Mouse (Mus musculus) heart, adult 8-10 months (tissue): ENCODE measurements around the gene Enah. TPM values are rescaled to one million over a fixed set of nuclear protein-coding genes. Genes with fewer than 3 reads are reported as not detected.

ENCODE experiments used
- DNase-seq: peaks from one replicate; pipeline ENCODE4 v3.0.0; 2022; ENCODE audit warnings: low spot score
- total RNA-seq, 4 experiments: library from RNA; stranded (reverse); gene quantifications; 2 replicates each; pipeline ENCODE4 v1.2.4; 2022

The Enah gene
- total RNA-seq, 4 experiments from 2014 or later: 121 to 157 (median 140) TPM

DNA sequence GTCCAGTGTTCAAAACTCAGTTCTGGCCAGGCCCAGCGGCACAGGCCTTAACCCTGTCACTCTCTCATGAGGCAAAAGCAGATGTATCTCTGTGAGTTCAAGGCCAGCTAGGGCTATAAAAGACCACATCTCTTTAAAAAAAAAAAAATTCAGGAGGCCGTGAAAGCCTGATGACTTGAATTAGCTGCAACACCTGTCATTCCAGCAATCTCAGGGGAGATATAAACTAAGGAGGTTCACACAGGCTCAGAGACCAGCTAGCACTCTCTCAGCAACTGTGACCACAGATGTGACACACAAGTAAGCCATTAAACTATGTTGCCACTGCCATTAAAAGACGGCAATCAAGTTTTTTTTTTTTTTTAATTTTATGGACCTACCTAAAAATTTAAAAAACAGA lies 56.0 kb downstream of the Enah start:
- no peak for DNase-seq

DNA sequence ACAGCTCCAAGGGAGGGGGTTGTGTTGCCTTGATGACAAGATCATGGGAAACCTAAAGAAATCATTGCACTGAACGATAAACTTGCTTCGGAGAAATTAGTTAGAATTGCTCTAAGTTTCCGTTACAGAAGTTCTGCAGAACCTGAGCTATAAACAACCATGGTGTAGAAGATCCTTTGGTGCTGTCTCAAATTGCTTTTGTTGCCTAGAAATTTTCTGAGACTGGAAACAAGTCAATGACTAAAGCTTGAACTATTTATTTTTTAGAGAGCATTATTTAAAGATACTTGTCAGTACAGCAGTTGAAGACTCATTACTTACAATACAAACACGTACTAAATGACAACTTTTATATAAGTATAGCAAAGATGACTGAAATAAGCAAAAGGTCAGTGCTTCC lies 56.4 kb downstream of the Enah start:
- no peak for DNase-seq

DNA sequence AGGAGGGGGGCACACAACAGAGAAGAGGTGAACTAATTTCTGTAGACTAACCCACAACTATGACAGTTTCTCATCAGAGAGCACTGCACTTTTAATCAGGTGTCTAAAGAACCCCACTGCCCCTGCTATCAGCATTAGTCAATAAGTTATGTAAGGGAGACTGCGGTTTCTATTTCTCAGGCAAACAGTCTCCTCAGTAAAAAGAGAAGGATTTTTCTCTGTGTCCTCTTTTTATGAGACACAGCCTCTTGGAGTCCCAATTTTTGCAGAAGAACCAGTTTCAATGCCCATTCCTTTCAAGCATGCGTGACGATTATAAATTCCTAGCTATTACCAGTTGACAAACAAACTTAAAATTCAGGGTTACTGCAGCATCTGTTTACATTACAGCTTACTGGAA lies 59.4 kb downstream of the Enah start:
- DNase-seq: no peak

DNA sequence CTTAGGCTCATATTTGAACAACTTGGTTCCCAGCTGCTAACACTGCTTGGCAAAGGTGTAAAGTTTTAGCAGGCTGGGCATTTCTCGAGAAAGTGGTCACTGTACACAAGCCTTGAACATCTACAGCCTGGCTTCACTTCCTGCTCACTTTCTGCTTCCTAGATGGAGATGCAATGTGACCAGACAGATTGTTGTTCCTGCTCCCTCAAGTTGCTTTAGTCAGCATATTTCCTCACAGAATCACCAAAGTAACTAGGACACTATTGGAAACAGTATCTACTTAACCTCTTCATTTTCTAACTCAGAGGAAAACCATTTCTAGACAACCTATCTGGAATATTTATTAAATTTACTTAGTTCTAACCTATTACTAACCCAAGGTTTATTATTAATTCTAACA lies 61.4 kb downstream of the Enah start:
- no peak for DNase-seq

DNA sequence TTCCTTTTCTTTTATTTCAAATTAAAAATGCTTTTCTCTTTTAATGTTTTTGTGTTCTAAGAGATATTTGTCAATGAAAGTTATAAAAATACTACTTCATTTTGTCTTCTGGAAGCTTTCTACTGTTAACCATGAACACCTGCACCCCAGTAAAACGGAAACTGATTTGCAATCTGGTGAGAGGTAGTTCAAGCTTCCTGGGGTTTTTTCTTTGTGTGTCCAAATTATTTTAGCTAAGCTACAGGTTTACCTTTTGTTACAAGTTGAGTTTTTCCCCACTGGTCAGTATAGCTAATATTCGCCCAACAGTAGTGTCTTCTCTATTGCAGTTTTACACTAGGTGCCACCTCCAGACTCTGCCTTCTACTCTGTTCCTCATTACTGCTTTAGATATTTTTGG lies 62.1 kb downstream of the Enah start:
- no peak for DNase-seq

DNA sequence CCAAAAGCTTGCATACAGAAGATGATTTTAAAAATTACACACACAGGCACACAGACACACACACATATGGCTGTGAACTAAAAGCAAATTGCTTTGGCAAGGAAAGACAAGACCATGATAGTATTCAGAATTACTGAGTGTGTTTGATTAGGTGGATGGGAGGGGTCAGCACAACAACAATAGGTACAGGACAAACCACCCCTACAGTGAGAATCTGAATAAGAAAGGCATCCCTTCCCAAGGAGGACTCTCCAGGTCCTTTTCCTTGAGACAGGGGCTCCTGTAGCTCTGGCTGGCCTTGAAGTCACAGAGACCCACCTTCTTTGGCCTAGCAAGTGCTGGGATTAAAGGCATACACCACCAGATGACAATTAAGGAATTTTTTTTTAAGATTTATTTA lies 66.2 kb downstream of the Enah start:
- no peak for DNase-seq

DNA sequence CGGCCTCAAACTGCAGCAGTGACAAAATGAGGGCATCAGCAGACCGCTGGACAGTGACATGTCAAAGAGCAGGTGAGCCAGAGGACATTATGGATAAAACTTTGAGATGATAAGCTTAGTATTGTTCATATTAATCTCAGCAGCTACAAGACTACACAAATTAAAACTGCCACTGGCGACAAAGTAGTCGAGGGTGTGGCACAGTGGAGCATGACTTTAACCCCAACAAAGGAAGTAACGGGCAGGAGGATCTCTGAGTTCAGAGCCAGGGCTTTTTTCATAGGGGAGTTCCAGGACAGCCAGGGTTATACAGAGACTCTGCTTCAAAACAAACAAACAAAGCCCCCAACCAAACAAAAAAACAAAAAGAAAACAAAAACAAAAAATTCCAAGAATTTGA lies 68.5 kb downstream of the Enah start:
- DNase-seq: no peak

DNA sequence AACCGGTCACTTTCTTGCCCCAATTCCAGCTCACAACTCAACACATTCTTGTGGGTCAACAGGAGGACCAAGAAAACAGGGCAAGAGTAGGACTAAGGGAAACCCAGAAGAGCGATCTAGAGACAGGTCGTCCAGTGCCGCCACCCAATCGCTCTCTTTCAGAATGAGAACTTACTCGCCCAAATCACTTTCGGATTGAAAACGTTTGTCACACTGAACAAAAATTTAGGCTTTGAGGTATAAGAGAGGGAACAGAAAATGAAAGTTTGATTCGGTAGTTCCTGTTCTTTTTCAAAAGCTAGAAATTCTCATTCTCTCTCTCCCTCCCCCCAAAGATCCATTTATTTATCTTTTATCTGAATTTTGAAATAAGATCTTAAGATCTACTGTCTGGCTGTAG lies 69.1 kb downstream of the Enah start:
- DNase-seq: no peak

DNA sequence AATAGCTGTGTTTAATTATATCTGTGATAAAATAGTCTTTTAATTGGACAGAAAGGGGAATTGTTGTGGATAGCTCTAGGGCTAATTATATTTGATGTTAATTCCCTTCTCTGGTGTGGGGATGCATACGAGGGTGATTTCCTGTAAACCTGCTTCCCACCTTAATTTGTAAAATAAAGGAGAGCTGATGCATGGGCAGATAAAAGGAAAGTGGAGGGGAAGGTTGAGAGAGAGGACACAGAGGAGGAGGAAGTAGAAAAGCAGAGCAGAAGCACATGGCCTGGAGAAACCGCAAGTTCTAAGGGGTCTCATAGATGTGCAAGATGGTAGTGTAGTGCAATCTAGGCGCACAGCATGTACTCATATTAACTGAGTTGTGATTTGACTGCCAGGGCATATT lies 71.6 kb downstream of the Enah start:
- no peak for DNase-seq

DNA sequence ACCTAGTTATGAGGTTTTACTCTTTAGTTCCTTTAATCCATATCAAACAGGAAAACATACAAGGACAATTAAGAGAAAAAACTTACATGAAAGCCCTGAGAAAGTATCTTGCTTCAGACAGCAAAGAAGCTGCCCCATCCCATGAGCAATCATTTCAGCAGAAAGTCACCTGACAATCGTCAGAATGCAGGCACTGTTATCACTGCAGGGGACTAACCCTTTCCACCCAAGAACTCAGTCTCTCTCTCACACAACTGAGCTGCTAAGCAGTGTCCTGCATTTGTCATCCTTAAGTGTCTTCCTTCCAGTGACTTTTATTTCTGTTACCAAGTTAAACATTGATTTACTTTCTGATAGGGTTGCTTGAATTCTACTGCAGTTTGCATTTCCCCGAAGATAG lies 82.7 kb downstream of the Enah start:
- DNase-seq: no peak

DNA sequence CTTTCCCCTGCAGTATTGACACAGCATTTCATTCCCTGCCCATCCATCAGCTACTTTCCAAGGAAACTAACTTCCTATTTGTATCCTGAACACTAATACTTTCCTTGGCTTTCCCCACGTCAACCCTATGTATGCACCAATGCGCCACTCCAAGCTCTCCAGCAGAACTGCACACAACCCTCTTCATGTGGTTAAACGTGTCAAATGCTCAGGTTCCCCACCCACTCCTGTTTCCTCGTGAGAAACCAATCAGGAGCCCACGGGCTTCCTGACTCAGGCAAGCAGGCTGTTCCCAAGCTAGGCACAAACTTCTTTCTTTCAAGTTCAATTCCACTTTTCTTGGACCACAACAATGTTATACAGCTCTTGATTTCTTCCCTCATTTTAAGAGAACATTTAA lies 91.4 kb downstream of the Enah start:
- no peak for DNase-seq

DNA sequence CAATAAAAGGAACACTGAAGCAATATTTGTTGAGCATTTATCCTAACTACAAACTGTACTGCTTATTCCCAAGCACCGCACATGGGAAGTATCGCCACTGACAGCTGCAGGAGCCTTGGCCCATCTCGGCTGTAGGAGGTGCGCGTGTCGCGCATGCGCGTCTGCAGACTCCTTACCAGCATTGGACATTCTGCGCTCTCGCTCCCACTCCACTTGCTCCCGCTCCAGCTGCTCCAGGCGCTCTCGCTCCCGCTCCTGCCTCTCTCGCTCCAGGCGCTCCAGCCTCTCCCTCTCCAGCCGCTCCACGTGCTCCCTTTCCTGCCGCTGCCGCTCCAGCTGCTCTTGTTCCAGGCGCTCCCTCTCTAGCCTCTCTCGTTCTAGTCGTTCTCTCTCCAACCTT lies 96.4 kb downstream of the Enah start:
- peak; percentile 25 for DNase-seq

DNA sequence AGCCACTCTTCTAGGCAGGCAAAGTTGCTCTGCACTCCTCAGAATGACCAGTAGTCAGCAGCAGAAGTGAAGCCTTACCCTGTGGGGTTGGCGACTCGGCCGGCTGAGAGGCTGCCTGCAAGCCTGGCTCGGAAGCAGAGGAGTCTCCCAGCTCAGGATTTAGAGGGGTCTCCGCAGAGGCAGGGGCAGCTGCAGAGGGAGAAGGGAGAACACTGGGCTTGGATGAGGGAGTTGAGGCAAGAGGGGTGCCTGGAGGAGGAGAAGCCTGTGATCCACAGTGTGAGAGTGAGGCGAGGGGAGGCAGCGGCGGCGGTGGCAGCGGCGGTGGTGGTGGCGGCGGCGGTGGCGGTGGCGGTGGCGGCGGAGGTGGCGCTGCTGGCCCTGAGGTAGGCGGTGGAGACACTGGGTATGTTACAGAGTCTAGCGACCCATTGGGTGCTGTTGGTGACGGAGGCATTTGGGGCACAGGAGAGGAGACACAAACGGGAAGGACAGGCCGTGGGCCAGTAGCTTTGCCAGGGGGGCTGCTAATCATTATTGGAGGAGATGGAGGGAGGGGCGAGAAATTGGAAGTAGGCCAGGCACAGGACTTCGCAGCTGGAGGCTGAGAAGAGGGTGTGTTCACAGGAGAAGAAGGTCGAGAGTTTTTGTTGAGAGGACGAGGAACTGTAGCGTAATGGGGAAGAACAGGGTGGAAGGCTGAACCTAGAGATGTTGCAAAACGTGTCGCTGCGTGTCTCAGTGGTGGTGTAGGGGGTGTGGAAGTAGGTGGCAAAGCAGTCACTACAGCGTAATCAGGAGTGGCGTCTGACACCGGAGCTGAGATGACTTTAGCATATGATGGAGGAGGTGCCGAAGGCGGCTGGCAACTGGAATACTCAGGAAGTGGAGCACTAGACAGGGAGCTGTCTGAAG lies 98.0 kb downstream of the Enah start:
- DNase-seq: no peak

DNA sequence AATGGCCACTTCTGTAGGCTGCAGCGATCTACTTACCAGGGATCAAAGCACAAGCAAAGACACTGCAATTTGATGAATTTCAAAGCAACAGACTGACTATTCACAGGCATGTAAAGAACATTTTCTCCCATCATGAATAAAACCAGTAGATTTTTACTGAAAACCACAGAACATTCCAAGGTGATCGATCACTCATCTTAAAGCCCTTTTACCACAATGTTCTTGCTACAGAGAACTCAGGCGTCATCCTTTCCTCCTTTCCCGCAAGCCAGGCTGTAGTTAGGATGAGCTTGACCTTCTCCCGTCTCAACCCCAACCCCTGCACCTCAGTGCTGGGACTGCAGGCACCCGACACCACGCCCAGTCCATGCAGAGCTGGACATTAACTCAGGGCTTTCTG lies 107.9 kb downstream of the Enah start:
- no peak for DNase-seq

DNA sequence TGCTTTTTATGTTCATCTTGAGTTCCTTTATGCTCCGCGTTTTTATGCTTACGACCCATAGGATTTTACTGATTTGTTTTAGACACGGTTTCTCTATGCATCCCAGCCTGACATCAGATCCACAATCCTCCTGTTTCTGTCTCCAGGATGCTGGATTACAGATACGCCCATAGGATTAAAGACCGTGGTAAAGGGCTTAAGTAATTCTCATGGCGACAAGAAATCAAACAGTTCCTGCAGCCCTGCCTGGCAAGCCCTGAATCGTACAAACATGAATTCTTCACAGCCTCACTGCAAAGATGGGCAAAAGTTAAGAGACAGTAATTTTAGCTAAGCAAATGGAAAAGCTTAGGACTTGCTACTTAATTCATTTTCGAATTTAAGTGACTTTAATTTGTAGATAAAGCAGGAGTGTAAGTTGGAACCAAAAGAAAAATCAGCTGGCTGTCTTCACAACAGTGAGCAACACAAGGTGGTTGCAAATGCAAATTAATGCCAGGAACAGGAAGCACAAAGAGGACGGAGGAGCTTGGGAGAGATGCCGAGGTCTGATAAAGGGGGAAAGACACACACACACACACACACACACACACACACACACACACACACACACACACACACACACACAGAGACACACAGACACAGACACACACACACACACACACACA lies 118.0 kb downstream of the Enah start:
- no peak for DNase-seq

DNA sequence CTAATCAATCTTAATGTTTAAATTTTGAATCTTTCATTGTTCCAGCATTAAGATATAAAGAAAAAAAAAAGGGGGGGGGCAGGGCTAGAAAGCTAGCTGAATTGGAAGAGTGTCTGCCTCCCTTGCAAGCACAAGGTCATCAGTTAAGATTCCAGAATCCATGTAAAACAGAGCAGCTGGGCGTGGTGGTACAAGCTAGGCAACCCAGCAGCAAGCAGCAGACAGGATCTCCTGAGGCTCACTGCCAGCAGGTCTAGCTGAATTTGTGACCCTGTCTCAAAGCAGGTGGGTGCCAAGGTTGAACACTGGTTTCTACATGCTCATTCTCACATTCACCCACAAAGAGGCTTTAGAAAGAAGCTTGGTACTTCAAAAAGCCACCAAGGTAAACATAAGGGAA lies 118.9 kb downstream of the Enah start:
- DNase-seq: no peak

DNA sequence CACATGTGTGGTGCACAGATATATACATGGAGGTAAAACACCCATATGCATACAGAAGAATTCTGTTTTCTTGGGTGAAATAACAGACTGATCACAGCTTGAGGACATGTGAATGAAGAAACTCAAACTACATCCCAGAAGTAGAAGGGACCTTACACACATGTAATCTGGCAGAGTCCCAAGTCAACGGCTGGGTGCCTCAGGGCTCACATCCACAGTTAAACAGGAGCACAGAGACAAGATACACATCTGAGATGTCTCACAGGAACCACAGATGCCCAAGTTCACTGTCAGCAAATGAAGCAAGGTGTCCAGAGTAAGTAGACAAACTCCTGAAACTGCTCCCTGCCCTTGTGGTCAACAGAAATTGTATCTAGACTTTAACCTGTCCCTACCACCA lies 120.8 kb downstream of the Enah start:
- DNase-seq: no peak

DNA sequence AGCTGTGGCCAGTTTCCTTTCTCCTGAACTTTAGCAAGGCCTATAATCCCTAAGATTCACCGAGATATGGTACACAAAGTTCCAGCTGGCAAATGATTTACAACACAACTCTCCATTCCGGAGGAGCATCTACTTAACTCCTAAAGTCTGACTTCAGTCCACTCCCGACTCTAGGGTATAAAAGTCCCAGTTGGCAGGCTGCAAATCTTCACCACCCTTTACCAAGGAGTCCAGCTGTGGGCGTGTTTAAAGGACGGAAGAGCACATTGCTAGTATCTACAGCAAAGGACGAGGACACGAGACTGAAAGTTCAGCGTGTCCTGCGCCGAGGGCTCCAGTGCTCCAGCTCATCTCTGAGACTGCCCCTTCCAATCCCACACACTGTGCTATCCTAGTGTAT lies 122.8 kb downstream of the Enah start:
- no peak for DNase-seq

DNA sequence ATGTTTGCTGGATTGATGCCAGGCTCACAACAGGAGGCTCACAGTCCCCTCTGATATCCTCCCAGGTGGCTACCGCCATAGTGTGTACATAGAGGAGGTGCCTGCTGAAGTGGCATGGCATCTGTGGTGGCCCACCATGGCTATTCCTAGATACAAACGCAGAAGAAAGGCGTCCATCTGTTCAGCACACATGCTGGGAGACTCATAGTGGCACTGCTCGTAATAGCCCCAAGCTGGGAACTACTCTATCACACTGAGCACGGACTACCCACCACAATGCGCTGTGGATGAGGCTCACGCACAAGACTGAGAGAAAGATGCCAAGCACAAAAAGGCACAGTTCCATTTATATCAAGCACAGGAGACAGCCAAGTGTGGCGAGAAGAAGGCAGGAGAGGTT lies 126.1 kb downstream of the Enah start:
- DNase-seq: no peak

DNA sequence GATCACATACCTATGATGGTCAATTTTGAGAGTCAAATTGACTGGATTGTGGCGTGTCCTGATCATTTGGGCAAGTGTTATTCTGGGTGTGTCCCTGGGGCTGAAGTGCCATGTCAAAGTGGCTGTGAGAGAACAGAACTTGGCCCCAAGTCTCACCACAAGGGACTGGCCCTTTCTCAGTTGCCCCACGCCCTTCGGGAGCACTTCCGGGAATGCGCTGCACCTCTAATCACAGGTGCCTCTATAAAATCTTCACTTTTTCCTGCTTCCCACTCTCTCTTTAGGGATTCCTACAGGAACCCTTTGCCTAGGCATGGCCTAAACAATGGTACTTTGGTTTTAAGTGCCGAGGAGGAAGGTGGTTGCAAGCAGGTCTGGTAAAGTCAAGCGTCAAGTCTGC lies 130.1 kb downstream of the Enah start:
- no peak for DNase-seq

DNA sequence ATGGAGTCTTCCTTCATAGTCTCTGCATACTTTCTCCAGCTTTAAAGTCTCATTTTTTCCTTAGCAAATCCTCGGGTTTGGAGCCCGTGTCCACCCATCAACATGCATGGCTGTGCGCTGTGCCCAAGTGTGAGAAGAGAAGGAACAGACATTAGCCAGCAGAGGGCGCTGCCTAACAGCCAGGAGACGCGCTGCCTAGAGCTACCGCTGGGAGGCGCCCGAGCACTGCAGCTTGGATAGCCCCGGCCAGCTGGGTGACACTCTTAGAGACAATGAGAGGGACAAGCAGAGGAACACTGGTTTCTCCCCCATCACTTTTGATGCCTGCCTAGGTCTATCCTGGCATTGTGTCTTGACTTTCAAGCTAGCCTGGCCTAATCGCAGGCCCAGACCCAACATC lies 131.0 kb downstream of the Enah start:
- peak; percentile 91 for DNase-seq

DNA sequence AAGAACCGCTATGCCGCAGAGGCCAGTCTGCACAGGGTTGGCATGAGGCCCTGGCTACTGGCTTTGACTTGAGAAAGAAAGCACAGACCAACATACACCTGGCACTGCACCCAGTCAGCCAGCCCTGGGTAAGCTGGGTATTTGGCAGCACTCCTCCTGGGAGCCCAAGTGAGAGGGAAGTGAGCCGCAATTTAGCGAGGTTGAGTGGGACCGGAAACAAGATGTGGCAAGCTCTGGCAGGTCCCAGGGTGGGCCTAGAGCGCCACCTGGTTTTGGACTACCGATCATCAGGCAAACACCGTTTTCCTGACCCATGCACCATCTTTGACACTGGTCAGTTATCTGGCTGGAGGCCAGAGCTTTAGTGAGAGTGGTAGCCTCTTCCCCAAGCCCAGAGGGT lies 138.3 kb downstream of the Enah start:
- DNase-seq: peak; percentile 40

DNA sequence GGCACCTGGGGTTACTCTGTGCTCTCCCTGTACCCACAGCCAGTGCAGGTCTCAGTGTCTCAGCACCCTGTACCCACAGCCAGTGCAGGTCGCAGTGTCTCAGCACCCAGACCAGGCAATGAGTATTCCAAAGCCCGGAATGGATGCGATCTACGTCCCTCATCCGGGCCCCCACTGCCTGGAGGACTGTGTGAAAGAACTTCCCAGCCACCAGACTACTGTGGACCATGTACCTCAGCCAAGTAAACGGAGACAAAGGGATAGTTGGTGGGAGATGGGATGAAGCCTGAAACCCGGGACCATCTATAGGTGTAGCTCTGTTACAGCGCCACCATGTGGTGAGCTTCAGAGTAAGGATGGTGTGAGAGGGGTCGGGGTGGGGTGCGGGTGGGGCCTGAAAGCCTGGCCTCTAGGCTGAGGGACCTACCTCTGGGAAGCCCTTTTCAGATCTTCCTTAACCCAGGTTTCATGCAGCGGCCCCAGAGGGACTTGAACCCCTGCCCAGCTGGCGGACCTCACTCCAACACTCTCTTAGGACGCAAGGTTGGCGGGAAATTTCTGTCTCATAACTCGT lies 139.0 kb downstream of the Enah start:
- DNase-seq: no peak
